Mouse (Mus musculus) myocyte (in vitro differentiated cells): ENCODE data around the gene Gm21987. TPM values are rescaled to one million over a fixed set of nuclear protein-coding genes. Genes with fewer than 3 reads are reported as not detected.

Experiments
- H3K27me3 ChIP-seq: one replicate; pipeline ENCODE4 v1.6.1; 2011; ENCODE audit not compliant: control insufficient read depth, insufficient read depth, insufficient read length
- H3K36me3 ChIP-seq: one replicate; pipeline ENCODE4 v1.6.1; 2011; ENCODE audit not compliant: control insufficient read depth, insufficient read depth
- H3K4me2 ChIP-seq: one replicate; pipeline ENCODE4 v1.6.1; 2011; ENCODE audit warnings: low read depth, control low read depth
- H3K4me3 ChIP-seq: one replicate; pipeline ENCODE4 v1.5.1; 2011; ENCODE audit warnings: mild to moderate bottlenecking, control low read depth, moderate library complexity
- H3K79me2 ChIP-seq: one replicate; pipeline ENCODE4 v1.6.1; 2011; ENCODE audit not compliant: control insufficient read depth, insufficient read depth
- H3ac ChIP-seq: one replicate; pipeline ENCODE4 v1.6.1; 2011; ENCODE audit not compliant: control insufficient read depth, insufficient read length
- CEBPB ChIP-seq: IDR thresholded peaks from 2 replicates; pipeline ENCODE4 v1.6.1; 2011; ENCODE audit warnings: mild to moderate bottlenecking, moderate library complexity; ENCODE audit not compliant: poor library complexity, insufficient read depth, severe bottlenecking
- E2F4 ChIP-seq: IDR thresholded peaks from one replicate; pipeline ENCODE4 v1.6.1; 2011; ENCODE audit warnings: mild to moderate bottlenecking, control low read depth, moderate library complexity; ENCODE audit not compliant: insufficient read depth
- MAX ChIP-seq: IDR thresholded peaks from one replicate; pipeline ENCODE4 v1.6.1; 2011; ENCODE audit warnings: low read depth, mild to moderate bottlenecking, control low read depth
- MYOD1 ChIP-seq, 3 experiments: IDR thresholded peaks; one replicate each; pipeline ENCODE4 v1.6.1; 2011; ENCODE audit warnings: control low read depth in 2 of 3, low read depth in 2 of 3, mild to moderate bottlenecking in 2 of 3, moderate library complexity in 1 of 3; ENCODE audit not compliant: insufficient read length in 2 of 3, control insufficient read depth in 1 of 3
- MYOG ChIP-seq, 3 experiments: IDR thresholded peaks; one replicate each; pipeline ENCODE4 v1.6.1; 2011; ENCODE audit warnings: control low read depth in 2 of 3, low read depth in 2 of 3, mild to moderate bottlenecking in 2 of 3; ENCODE audit not compliant: insufficient read length in 2 of 3, control insufficient read depth in 1 of 3, insufficient read depth in 1 of 3
- POLR2A ChIP-seq: IDR thresholded peaks from one replicate; pipeline ENCODE4 v1.6.1; 2011; ENCODE audit warnings: low read depth, mild to moderate bottlenecking, control low read depth, moderate library complexity; ENCODE audit not compliant: insufficient read length
- POLR2AphosphoS2 ChIP-seq: IDR thresholded peaks from one replicate; pipeline ENCODE4 v1.6.1; 2011; ENCODE audit warnings: low read depth, control low read depth; ENCODE audit not compliant: insufficient read length
- REST ChIP-seq: IDR thresholded peaks from one replicate; pipeline ENCODE4 v1.6.1; 2011; ENCODE audit warnings: mild to moderate bottlenecking, control low read depth, moderate library complexity; ENCODE audit not compliant: insufficient read depth, insufficient read length
- SRF ChIP-seq: IDR thresholded peaks from one replicate; pipeline ENCODE4 v1.6.1; 2011; ENCODE audit warnings: low read depth; ENCODE audit not compliant: control insufficient read depth, insufficient read length
- TCF12 ChIP-seq: IDR thresholded peaks from one replicate; pipeline ENCODE4 v1.6.1; 2011; ENCODE audit warnings: mild to moderate bottlenecking, control low read depth; ENCODE audit not compliant: poor library complexity, insufficient read depth, severe bottlenecking
- TCF3 ChIP-seq: IDR thresholded peaks from one replicate; pipeline ENCODE4 v1.6.1; 2011; ENCODE audit warnings: low read depth, control low read depth; ENCODE audit not compliant: insufficient read length
- USF1 ChIP-seq: IDR thresholded peaks from one replicate; pipeline ENCODE4 v1.6.1; 2011; ENCODE audit warnings: low read depth, mild to moderate bottlenecking, control low read depth, moderate library complexity
- polyA plus RNA-seq: library from polyadenylated mRNA; unstranded; fragments of >200 nt; fragmentation: generic; extraction: Trizol; gene quantifications from one replicate; pipeline ENCODE4 v1.2.1, GENCODE M21; 2012; ENCODE audit warnings: missing spikeins

Gene Gm21987
- polyA plus RNA-seq, 1 experiment = 0.16 TPM

GRCm38 (mm10) chr16:38399076-38399475 lies 52.2 kb downstream of the Gm21987 start:
- H3ac ChIP-seq = no peak overlapping the region
- TF ChIP-seq MAX = no peak
- TF ChIP-seq MYOG (IDR thresholded peaks at IDR 0.05; ENCODE audit: control insufficient read depth in 1 of 3, insufficient read depth in 1 of 3, insufficient read length in 2 of 3, low read depth in 2 of 3) = no peak
- no peak for TF ChIP-seq TCF3
- TF ChIP-seq CEBPB = no peak
- no peak for TF ChIP-seq REST
- no peak for TF ChIP-seq POLR2AphosphoS2
- no peak for TF ChIP-seq MYOD1 (IDR thresholded peaks at IDR 0.05; ENCODE audit: control insufficient read depth in 1 of 3, insufficient read length in 2 of 3, low read depth in 2 of 3)
- no peak for TF ChIP-seq USF1
- TF ChIP-seq SRF = no peak
- no peak for TF ChIP-seq E2F4
- no peak for TF ChIP-seq TCF12
- TF ChIP-seq POLR2A = no peak
- peak overlapping the region; percentile 43 for H3K4me2 ChIP-seq
- H3K27me3 ChIP-seq = no peaks in the 10 kb centered on the region
- no peaks in the 10 kb centered on the region for H3K36me3 ChIP-seq
- no peaks in the 10 kb centered on the region for H3K79me2 ChIP-seq
- H3K4me3 ChIP-seq = no peak overlapping the region

GRCm38 (mm10) chr16:38399531-38400231 lies 52.8 kb downstream of the Gm21987 start:
- H3K36me3 ChIP-seq = no peaks in the 10 kb centered on the region
- H3ac ChIP-seq = no peak overlapping the region
- H3K4me3 ChIP-seq = no peak overlapping the region
- no peaks in the 10 kb centered on the region for H3K79me2 ChIP-seq
- H3K4me2 ChIP-seq = peak overlapping the region; percentile 43
- TF ChIP-seq USF1 = no peak
- TF ChIP-seq MYOG (IDR thresholded peaks at IDR 0.05; ENCODE audit: control insufficient read depth in 1 of 3, insufficient read depth in 1 of 3, insufficient read length in 2 of 3, low read depth in 2 of 3) = no peak
- TF ChIP-seq MYOD1 (IDR thresholded peaks at IDR 0.05; ENCODE audit: control insufficient read depth in 1 of 3, insufficient read length in 2 of 3, low read depth in 2 of 3) = no peak
- TF ChIP-seq TCF12 = no peak
- H3K27me3 ChIP-seq = no peaks in the 10 kb centered on the region

DNA sequence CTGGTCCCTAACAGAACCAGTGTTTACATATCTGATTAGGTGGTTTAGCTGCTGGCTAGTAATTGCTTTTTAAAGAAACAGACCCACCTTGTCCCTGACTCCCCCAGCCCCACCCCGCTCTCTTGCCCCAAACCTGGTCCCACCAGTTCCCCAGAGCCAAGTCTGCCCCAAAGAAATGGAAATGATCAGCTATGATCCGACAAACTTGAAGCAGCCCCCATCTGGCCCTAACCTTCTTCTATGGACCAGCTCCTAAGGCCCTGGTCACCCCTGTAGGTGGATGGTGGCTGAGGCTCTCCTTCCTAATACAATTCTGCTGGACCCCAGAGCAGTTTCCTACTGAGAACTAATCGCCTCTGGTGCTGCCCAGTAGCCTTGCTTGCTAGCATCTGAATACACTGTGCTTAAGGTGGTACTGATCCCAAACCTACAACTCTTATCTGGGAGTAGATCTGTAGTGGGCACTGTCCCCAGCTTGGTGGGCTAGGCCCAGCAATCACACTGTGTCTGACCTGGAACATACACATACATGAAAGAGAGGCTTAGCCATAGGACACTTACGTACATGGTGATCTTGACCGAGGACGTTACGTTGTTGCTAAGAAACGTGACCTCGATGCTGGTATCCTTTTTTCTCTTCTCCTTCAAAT lies 53.6 kb downstream of the Gm21987 start:
- no peaks in the 10 kb centered on the region for H3K27me3 ChIP-seq
- H3K4me2 ChIP-seq = no peak overlapping the region
- no peaks in the 10 kb centered on the region for H3K36me3 ChIP-seq
- H3ac ChIP-seq = no peak overlapping the region
- TF ChIP-seq MAX = no peak
- TF ChIP-seq REST = no peak
- no peak for TF ChIP-seq MYOG (IDR thresholded peaks at IDR 0.05; ENCODE audit: control insufficient read depth in 1 of 3, insufficient read depth in 1 of 3, insufficient read length in 2 of 3, low read depth in 2 of 3)
- TF ChIP-seq POLR2A = no peak
- TF ChIP-seq CEBPB = no peak
- TF ChIP-seq USF1 = no peak
- no peak for TF ChIP-seq TCF3
- TF ChIP-seq SRF = no peak
- TF ChIP-seq TCF12 = no peak
- no peak for TF ChIP-seq E2F4
- TF ChIP-seq POLR2AphosphoS2 = no peak
- TF ChIP-seq MYOD1 (IDR thresholded peaks at IDR 0.05; ENCODE audit: control insufficient read depth in 1 of 3, insufficient read length in 2 of 3, low read depth in 2 of 3) = no peak
- H3K79me2 ChIP-seq = no peaks in the 10 kb centered on the region
- no peak overlapping the region for H3K4me3 ChIP-seq

DNA sequence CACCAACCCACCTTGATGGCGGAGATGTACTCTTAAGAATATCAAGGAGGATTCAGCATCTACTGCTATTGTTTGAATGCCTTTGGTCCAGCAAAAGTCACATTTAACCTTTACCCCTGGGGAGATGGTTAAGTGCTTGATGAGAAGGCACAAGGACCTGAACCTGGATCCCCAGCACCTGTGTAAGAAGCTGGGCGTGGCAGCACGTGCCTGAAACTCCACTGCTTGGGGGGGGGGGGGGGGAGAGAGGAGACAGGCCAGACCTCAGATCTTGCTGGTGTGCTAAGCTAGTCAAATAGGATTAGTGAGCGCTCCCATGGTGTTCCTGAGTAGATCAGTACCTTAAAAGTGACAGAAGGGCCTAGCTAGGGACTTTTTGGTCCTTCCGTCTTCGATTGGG lies 54.6 kb downstream of the Gm21987 start:
- Histone ChIP-seq H3K27me3 (no peaks in the 10 kb centered on the region), H3K4me3 (no peak overlapping the region), H3K36me3 (no peaks in the 10 kb centered on the region), H3K4me2 (no peak overlapping the region), H3K79me2 (no peaks in the 10 kb centered on the region), H3ac (no peak overlapping the region)
- TF ChIP-seq MYOD1 (IDR thresholded peaks at IDR 0.05; ENCODE audit: control insufficient read depth in 1 of 3, insufficient read length in 2 of 3, low read depth in 2 of 3) (no peak), CEBPB (no peak), POLR2AphosphoS2 (no peak), MYOG (IDR thresholded peaks at IDR 0.05; ENCODE audit: control insufficient read depth in 1 of 3, insufficient read depth in 1 of 3, insufficient read length in 2 of 3, low read depth in 2 of 3) (no peak), E2F4 (no peak), TCF3 (no peak), POLR2A (no peak), SRF (no peak), REST (no peak), TCF12 (no peak), USF1 (no peak), MAX (no peak)
